Mouse (Mus musculus) layer of hippocampus, adult 11-12 months (tissue): ENCODE results near the gene Gatad2a.

Experiments
- DNase-seq: peaks from one replicate; pipeline ENCODE4 v3.0.0; 2022; ENCODE audit warnings: low spot score

The Gatad2a gene

GRCm38 (mm10) chr8:69937466-69937865 is 58.7 kb downstream of the Gatad2a start:
- no peak for DNase-seq

DNA sequence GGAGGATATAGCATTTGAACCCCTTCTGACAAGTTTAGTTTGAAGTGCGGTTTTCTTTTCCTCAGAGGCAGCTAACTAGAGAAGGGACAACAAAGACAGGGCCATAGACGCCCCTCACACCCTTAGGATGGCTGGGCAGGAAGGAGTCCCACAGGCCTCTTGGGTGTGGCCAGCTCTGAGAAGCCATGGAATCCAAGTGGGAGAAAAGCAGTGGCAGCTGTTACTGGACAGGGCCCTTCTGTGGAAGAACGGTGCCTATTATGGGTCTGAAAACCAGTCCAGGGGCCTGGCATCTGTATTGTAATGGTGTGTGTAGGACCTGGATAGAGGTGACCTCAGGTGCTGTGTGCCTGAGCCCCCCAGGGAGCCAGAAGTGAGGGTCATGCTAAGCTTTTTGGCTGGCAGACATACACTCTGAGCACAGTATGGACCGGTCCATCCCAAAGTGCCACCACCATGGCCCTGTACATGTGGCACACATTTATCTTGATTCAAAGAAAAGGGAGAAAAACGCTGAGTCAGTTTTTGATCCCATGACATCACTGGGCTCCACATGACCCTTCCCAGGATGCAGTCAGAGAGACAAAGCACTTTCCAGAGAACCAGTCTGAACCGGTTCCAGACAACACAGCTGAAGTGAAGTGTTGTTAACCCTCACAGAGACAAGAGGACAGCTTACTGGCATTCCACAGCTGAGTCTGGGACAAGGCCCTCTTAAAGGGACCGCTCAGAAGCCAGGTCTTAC is 60.0 kb downstream of the Gatad2a start:
- DNase-seq = peak; percentile 46

GRCm38 (mm10) chr8:69935431-69935830 is 60.8 kb downstream of the Gatad2a start:
- no peak for DNase-seq

DNA sequence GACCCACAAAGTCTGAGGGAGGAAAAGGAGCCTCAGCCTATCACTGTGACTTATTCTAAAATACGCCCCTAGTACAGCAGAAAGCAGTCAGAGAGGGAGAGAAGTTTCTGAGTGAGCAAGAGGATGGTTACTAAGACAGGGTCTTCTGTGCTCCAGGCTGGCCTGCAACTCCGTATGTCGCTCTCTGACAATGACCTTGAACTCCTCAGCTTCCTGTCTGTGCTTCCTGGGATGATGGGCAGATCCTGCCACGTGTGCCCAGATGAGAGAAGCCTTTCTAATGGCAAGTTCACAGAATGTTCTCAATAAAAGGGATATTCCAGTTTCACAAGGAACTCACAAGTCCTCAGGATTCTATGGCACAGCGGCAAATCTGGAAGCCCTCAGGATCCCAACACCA is 61.6 kb downstream of the Gatad2a start:
- DNase-seq = no peak

GRCm38 (mm10) chr8:69933811-69934210 is 62.4 kb downstream of the Gatad2a start:
- no peak for DNase-seq

DNA sequence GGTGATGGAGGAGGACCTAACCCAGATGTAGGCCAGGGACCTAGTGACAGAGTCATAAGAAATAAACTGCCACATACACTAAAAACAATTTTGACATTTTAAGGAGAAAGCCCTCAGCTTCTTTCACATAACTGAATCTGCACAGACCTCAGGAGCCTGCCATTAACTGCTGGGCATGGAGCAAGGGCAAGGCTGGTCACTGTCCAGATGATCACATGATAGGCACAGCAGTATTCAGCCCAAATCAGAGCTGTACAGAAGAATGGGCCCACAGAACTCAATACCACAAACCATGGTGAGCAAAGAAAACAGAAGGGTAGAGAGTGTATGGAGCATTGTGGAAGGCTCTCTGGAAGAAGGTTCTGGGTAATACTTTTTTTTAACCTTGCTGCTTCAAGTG is 69.3 kb downstream of the Gatad2a start:
- DNase-seq = no peak

DNA sequence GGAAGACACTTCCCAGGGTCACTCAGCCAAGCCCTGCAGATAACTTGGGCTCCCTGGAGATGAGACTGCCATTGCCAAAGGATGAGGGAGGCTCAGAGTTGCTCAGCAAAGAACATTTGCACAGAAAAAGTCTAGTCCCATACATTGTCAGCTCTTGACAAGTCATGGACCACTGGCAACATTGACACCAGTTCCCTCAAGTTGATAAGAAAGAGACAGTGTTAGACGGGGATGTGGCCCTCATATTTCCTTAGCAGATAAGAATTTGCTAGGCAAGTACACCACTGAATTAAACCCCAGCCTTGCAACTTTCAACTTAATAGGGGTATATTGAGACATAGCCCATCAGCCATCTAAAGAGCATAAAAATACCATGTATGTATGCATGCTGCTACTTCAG is 72.2 kb downstream of the Gatad2a start:
- no peak for DNase-seq

GRCm38 (mm10) chr8:69921141-69921540 is 75.0 kb downstream of the Gatad2a start:
- no peak for DNase-seq

- peak; percentile 45 for DNase-seq
Measured at GRCm38 (mm10) chr8:69919876-69920662, 76.1 kb downstream of the Gatad2a start.

GRCm38 (mm10) chr8:69919010-69919409 is 77.2 kb downstream of the Gatad2a start:
- peak; percentile 89 for DNase-seq

GRCm38 (mm10) chr8:69918506-69918905 is 77.7 kb downstream of the Gatad2a start:
- DNase-seq = no peak

DNA sequence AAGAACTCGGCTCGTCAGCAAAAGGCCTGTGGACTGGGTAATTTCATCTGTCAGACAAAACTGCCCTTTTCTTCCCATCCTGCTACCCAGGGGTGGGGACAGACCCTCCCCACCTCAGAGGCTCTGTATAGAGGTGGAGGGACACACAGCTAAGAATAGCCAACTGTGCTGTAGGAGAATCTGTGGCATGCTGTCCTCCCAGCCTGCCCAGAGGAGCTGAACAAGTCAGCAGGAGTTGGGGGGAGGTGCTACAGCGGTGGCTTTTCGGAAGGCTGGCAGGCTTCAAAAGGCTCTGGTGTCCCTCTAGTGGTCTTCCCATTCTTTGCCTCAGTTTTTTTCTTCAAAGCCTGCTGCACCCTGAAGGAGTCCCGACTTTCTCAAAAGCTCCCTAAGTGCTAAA is 80.4 kb downstream of the Gatad2a start:
- DNase-seq = no peak

- DNase-seq = no peak
Measured at GRCm38 (mm10) chr8:69914526-69914925, 81.7 kb downstream of the Gatad2a start.

DNA sequence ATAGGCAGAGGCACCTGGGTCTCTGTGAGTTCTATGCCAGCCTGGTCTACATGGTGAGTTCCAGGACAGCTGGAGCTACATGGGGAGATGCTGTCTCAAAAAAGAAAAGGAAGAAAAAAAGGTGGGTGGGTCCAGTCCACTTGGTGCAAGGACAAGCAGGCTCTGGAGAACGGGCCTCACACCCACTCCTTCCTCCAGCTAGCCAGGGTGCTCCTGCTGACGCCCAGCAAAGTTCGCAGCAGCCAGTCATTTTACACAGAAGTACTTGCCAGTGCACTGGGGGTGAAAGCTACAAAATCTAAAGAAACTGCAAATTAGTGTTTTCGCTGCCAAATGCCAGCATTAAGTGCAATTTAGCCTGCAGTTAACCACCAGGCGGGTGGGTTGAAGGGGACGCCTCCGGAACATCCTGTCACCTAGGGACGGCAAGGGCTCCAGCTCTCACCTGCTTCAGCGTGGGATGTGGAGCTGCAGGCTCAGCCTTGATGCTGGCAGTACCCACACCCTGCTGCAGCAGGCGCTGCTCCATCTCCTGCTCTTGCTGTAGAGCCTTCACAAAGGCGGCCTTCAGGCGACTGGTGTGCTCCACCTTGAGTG is 83.6 kb downstream of the Gatad2a start:
- no peak for DNase-seq

GRCm38 (mm10) chr8:69911917-69912316 is 84.3 kb downstream of the Gatad2a start:
- DNase-seq = no peak

GRCm38 (mm10) chr8:69907106-69907505 is 89.1 kb downstream of the Gatad2a start:
- DNase-seq = no peak

DNA sequence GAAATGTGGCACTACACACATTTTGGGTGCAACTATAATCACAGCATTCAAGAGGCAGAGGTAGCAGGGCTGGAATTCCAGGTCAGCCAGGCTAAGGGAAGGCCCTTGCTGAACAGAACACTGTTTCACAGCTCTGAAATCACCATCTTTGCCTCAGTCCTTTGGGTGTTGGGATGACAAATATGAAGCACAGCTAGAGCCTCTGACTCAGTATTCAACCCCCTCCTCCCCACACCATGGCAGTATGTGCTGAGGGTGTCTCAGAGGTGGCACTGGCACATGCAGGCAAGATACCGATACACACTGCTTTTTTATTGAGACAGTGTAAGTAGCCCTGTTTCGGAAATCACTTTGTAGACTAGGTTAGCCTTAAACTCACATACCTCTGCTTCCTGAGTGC is 89.9 kb downstream of the Gatad2a start:
- no peak for DNase-seq

GRCm38 (mm10) chr8:69904096-69904495 is 92.1 kb downstream of the Gatad2a start:
- DNase-seq = no peak

DNA sequence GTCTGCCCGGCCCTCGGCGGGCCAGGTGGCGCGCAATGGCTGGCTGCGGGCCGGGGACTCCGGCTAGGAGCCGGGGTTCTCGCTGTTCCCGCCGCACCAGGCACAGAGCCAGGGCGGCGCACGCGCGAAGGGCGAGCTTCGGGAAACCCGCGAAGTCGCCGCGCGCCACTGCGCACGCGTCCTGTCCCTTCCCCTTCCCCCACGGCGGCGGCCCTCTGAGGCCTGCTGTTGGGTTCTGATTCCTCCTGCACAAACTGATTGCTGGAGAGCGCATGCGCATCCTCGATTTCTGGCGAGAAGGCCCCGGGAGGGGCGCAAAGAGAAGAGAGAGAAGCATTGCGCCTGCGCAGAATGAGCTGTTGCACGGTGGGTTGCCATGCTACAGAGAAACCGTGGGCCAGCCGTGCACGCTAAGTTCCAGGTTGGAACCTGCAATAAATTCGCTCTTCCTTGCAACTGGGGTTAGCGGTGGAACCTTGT is 93.1 kb downstream of the Gatad2a start:
- DNase-seq = peak; percentile 99

DNA sequence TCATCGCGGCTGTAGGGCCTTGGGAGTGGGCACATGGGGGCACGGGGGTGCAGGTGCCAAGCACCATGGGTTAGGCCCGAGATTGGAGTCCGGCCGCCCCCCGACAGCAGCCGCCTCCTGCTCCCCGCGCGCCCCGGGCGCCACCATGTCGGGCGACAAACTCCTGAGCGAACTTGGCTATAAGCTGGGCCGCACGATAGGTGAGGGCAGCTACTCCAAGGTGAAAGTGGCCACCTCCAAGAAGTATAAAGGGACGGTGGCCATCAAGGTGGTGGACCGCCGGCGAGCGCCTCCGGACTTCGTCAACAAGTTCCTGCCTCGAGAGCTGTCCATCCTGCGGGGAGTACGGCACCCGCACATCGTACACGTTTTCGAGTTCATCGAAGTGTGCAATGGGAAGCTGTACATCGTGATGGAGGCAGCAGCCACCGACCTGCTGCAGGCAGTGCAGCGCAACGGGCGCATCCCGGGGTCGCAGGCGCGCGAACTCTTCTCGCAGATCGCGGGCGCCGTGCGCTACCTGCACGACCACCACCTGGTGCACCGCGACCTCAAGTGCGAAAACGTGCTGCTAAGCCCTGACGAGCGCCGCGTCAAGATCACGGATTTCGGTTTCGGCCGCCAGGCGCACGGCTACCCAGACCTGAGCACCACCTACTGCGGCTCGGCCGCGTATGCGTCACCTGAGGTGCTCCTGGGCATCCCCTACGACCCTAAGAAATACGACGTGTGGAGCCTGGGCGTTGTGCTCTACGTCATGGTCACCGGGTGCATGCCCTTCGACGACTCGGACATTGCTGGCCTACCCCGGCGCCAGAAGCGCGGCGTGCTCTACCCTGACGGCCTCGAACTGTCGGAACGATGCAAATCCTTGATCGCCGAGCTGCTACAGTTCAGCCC is 93.8 kb downstream of the Gatad2a start, which contains the start of the genes Tssk6, Ndufa13 and Yjefn3:
TSS of gene Tssk6 (plus strand) at position 22 of the 900 bp plus-strand sequence.
TSS of gene Ndufa13 (minus strand) at position 396 of the 900 bp plus-strand sequence.
TSS of gene Yjefn3 (minus strand) at position 550 of the 900 bp plus-strand sequence.
- DNase-seq = peak; percentile 49

- peak; percentile 97 for DNase-seq
Measured at GRCm38 (mm10) chr8:69901484-69902162, 94.6 kb downstream of the Gatad2a start.
